Comparison of ENCODE assay signal across 36 mouse cellular contexts in genomic region chr8:13513556-13514370, GRCm38 (mm10). TPM values are rescaled to one million over a fixed set of nuclear protein-coding genes. Genes with fewer than 3 reads are reported as not detected.
"Had no signal": no experiment of that assay in that cellular context is flagged by ENCODE, and none has a peak within 500 bp of the region (broad histone marks: within the 10 kb centered on the region; RNA-seq: fewer than 3 reads in every experiment).

No protein-coding gene starts in this region.

- H3K4me2 ChIP-seq: heart, embryonic 12.5 days; hindbrain, embryonic 12.5 days; hindbrain, embryonic 14.5 days; intestine, embryonic 15.5 days; limb, embryonic 12.5 days had no signal

- H3K9me3 ChIP-seq: heart, embryonic 12.5 days; hindbrain, embryonic 10.5 days; hindbrain, embryonic 12.5 days; intestine, embryonic 15.5 days; limb, embryonic 10.5 days; limb, embryonic 12.5 days had no signal

- H3K4me3 ChIP-seq: heart, adult 2 months; heart, embryonic 12.5 days; hindbrain, embryonic 10.5 days; hindbrain, embryonic 12.5 days; intestine, embryonic 15.5 days; layer of hippocampus, adult 2 months; left cerebral cortex, adult 2 months; limb, embryonic 10.5 days; limb, embryonic 12.5 days had no signal

- DNase-seq: forebrain, postnatal 0 days; gastrocnemius, postnatal 14 days; gastrocnemius, postnatal 36 days; heart, adult 2 months; heart, postnatal 10 days; heart, postnatal 4 days; kidney, adult 18-20 months; kidney, adult 8-10 months; kidney, postnatal 10 days; kidney, postnatal 25 days; kidney, postnatal 4 days had no signal

- H3K27me3 ChIP-seq: heart, embryonic 12.5 days; hindbrain, embryonic 12.5 days; intestine, embryonic 15.5 days had no signal

- H3K4me1 ChIP-seq: hindbrain, embryonic 12.5 days; limb, embryonic 10.5 days; limb, embryonic 12.5 days had no signal

- H3K9ac ChIP-seq: forebrain, postnatal 0 days; heart, embryonic 12.5 days; hindbrain, embryonic 12.5 days; hindbrain, embryonic 14.5 days; intestine, embryonic 15.5 days; limb, embryonic 12.5 days had no signal

- H3K27ac ChIP-seq: heart, adult 2 months; hindbrain, embryonic 10.5 days; hindbrain, embryonic 12.5 days; hindbrain, embryonic 14.5 days; intestine, embryonic 15.5 days; layer of hippocampus, adult 2 months; left cerebral cortex, adult 2 months; limb, embryonic 10.5 days; limb, embryonic 12.5 days had no signal

- H3K36me3 ChIP-seq: heart, embryonic 12.5 days; hindbrain, embryonic 10.5 days; hindbrain, embryonic 12.5 days; intestine, embryonic 15.5 days; limb, embryonic 10.5 days; limb, embryonic 12.5 days had no signal

- ATAC-seq: forebrain, postnatal 0 days; hindbrain, embryonic 16.5 days; inflammation-experienced regulatory T-cells, adult 6 months had no signal

RNA-seq across cellular contexts. Expression of gene Gas6, which starts 19.5 kb away (rescaled TPM):
- polyA plus RNA-seq: inflammation-experienced regulatory T-cells, adult 6 months had no signal

RNA-seq across cellular contexts. Expression of gene 1700029H14Rik, which starts 48.5 kb away (rescaled TPM):
- total RNA-seq: gastrocnemius, adult 18-20 months; gastrocnemius, adult 8-10 months; gastrocnemius, postnatal 14 days; gastrocnemius, postnatal 36 days; granulocyte monocyte progenitor cell, adult 5-6 weeks; heart, adult 2 months; heart, postnatal 10 days; heart, postnatal 25 days; heart, postnatal 4 days; layer of hippocampus, adult 2 months; layer of hippocampus, postnatal 10 days; layer of hippocampus, postnatal 25 days; left cerebral cortex, postnatal 14 days; left cerebral cortex, postnatal 36 days had no signal
- polyA plus RNA-seq: forebrain, postnatal 0 days; heart, embryonic 12.5 days; heart, embryonic 14.5 days; heart, embryonic 16.5 days; hindbrain, embryonic 10.5 days; hindbrain, embryonic 12.5 days; hindbrain, embryonic 14.5 days; hindbrain, embryonic 16.5 days; inflammation-experienced regulatory T-cells, adult 6 months; intestine, embryonic 15.5 days; intestine, postnatal 0 days; kidney, embryonic 14.5 days; kidney, embryonic 16.5 days; limb, embryonic 10.5 days; limb, embryonic 12.5 days; limb, embryonic 14.5 days had no signal
